Mouse (Mus musculus) intestine, embryonic 16.5 days (tissue): ENCODE results near the gene Clec10a. TPM values are rescaled to one million over a fixed set of nuclear protein-coding genes. Genes with fewer than 3 reads are reported as not detected.

Experiments used
- ATAC-seq: fragments of 200-750 bp; cut with Nextera tagmentation; 2 replicates; pipeline ENCODE4 v1.8.0; 2017; ENCODE audit warnings: moderate TSS enrichment, moderate library complexity
- H3K27ac ChIP-seq: fragments of 300-500 bp; sonication (generic); 2 replicates; pipeline ENCODE4 v1.5.1; 2014; ENCODE audit warnings: mild to moderate bottlenecking, low read length
- H3K27me3 ChIP-seq: fragments of 300-500 bp; sonication (generic); replicated peaks from 2 replicates; pipeline ENCODE4 v1.6.1; 2014; ENCODE audit warnings: low read length, control low read depth, mixed read lengths; ENCODE audit not compliant: control insufficient read depth, insufficient read depth
- H3K36me3 ChIP-seq: fragments of 300-500 bp; sonication (generic); 2 replicates; pipeline ENCODE4 v1.6.1; 2014; ENCODE audit warnings: low read length, control low read depth; ENCODE audit not compliant: control insufficient read depth, insufficient read depth
- H3K4me1 ChIP-seq: fragments of 300-500 bp; sonication (generic); 2 replicates; pipeline ENCODE4 v1.6.1; 2014; ENCODE audit warnings: low read length, control low read depth, mixed read lengths; ENCODE audit not compliant: control insufficient read depth, insufficient read depth
- H3K4me2 ChIP-seq: fragments of 300-500 bp; sonication (generic); 2 replicates; pipeline ENCODE4 v1.6.1; 2014; ENCODE audit warnings: low read depth, low read length, control low read depth
- H3K4me3 ChIP-seq: fragments of 300-500 bp; sonication (generic); 2 replicates; pipeline ENCODE4 v1.5.1; 2014; ENCODE audit warnings: mild to moderate bottlenecking, low read length
- H3K9ac ChIP-seq: fragments of 300-500 bp; sonication (generic); 2 replicates; pipeline ENCODE4 v1.6.1; 2014; ENCODE audit warnings: low read depth, low read length
- H3K9me3 ChIP-seq: fragments of 300-500 bp; sonication (generic); 2 replicates; pipeline ENCODE4 v1.6.1; 2016; ENCODE audit warnings: low read length, control low read depth; ENCODE audit not compliant: control insufficient read depth
- WGBS: fragments of 180-500 bp; shearing (Covaris S2); extraction: QIAGEN DNeasy Blood & Tissue Kit; methylation state at CpG from one replicate; pipeline ENCODE4 v1.1.7; 2014; 5-methylcytosine and 5-hydroxymethylcytosine counted together
- polyA plus RNA-seq: library from polyadenylated mRNA; unstranded; fragments of >200 nt; fragmentation: Nextera tagmentation; extraction: Ambion mirVana; gene quantifications from 2 replicates; pipeline ENCODE4 v1.2.1, GENCODE M21; 2015

Gene Clec10a
- polyA plus RNA-seq, 1 experiment from 2014 or later: 1.7 TPM

DNA sequence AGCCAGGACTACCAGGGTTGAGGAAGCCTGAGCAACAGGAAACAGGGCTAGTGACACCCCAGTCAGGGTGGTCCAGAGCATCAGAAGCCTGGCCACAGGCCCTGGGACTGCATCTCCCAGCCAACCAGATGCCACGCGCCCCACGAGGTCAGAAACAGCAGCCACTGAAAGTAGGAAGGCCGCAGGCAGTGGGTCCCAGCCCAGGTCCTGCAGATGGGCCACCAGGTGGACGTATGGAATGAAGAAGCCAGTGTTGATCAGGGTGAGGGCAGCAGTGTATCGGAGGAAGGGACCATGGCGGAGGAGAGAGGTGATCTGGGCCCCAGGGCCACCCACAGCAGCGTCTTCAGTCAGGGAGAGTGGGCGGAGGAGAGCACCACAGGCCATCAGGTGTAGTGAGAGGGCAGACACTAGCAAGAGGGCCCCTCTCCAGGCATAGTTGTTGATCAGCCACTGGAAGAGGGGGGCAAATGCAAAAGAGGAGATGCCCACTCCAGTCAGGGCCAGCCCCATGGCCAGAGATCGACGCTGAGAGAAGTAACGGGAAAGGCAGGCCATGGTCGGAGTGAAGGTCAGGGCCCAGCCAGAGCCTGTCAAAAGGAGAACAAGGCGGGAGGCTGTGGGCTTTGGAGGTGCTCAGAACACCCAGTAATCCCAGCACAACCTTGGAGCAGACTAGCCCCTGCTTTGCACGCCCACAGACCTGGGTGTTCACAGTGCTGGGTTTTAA, 62.9 kb downstream of the Clec10a start:
- Histone ChIP-seq H3K4me2 (peak overlapping the region; percentile 93; the same call in 1 of the 2 replicates), H3K36me3 (no peaks in the 10 kb centered on the region), H3K27ac (no peak overlapping the region), H3K4me1 (peaks cover 31% of the 10 kb centered on the region), H3K4me3 (peak overlapping the region; percentile 68; the same call in 1 of the 2 replicates), H3K27me3 (peaks cover 23% of the 10 kb centered on the region), H3K9ac (peak overlapping the region; percentile 27), H3K9me3 (no peaks in the 10 kb centered on the region)
- WGBS: 81% methylated on average over 15 of the region's 15 CpGs
- ATAC-seq: no peak

GRCm38 (mm10) chr11:70219873-70220272, 63.9 kb downstream of the Clec10a start:
- no peaks in the 10 kb centered on the region for H3K9me3 ChIP-seq
- H3K4me2 ChIP-seq: peak overlapping the region; percentile 93
- 51% methylated on average over 7 of the region's 7 CpGs for WGBS
- peak overlapping the region; percentile 68 for H3K4me3 ChIP-seq
- H3K27ac ChIP-seq: peak overlapping the region; percentile 94; the same call in 1 of the 2 replicates
- H3K4me1 ChIP-seq: peaks cover 23% of the 10 kb centered on the region
- H3K36me3 ChIP-seq: no peaks in the 10 kb centered on the region
- H3K27me3 ChIP-seq: peaks cover 15% of the 10 kb centered on the region
- peak overlapping the region; percentile 83 for H3K9ac ChIP-seq
- no peak for ATAC-seq

- H3K36me3 ChIP-seq: no peaks in the 10 kb centered on the region
- H3K9ac ChIP-seq: peak overlapping the region; percentile 83
- peak overlapping the region; percentile 94 for H3K27ac ChIP-seq
- no peak for ATAC-seq
- H3K4me3 ChIP-seq: peak overlapping the region; percentile 68
- H3K4me1 ChIP-seq: peaks cover 22% of the 10 kb centered on the region
- H3K4me2 ChIP-seq: peak overlapping the region; percentile 93
- 1% methylated on average over 24 of the region's 24 CpGs for WGBS
- peaks cover 10% of the 10 kb centered on the region for H3K27me3 ChIP-seq
- no peaks in the 10 kb centered on the region for H3K9me3 ChIP-seq
Observed at GRCm38 (mm10) chr11:70220323-70220722, 64.3 kb downstream of the Clec10a start.

Other genes starting within 250 kb of the Clec10a start
- 60.0 and 63.8 TPM in 2 replicates for gene Gps2, start 242.3 kb upstream of the Clec10a start, polyA plus RNA-seq
- 1,478 and 1,683 TPM in 2 replicates for gene Eif5a, start 234.2 kb upstream of the Clec10a start, polyA plus RNA-seq
- gene Ybx2, start 220.4 kb upstream of the Clec10a start, polyA plus RNA-seq: 1.3 and 2.1 TPM in 2 replicates
- gene Slc2a4, start 208.0 kb upstream of the Clec10a start, polyA plus RNA-seq: 21.5 and 22.6 TPM in 2 replicates
- 1,377 and 1,415 TPM in 2 replicates for gene Cldn7, start 191.4 kb upstream of the Clec10a start, polyA plus RNA-seq
- 20.7 and 20.9 TPM in 2 replicates for gene Ctdnep1, start 175.0 kb upstream of the Clec10a start, polyA plus RNA-seq
- gene Elp5, start 173.7 kb upstream of the Clec10a start, polyA plus RNA-seq: 92.6 and 106 TPM in 2 replicates
- 639 and 679 TPM in 2 replicates for gene Gabarap, start 165.1 kb upstream of the Clec10a start, polyA plus RNA-seq
- 49.7 and 53.1 TPM in 2 replicates for gene Phf23, start 160.4 kb upstream of the Clec10a start, polyA plus RNA-seq
- gene Dvl2, start 155.6 kb upstream of the Clec10a start, polyA plus RNA-seq: 23.8 and 26.0 TPM in 2 replicates
- 172 and 189 TPM in 2 replicates for gene Acadvl, start 140.8 kb upstream of the Clec10a start, polyA plus RNA-seq
- gene Dlg4, start 139.3 kb upstream of the Clec10a start, polyA plus RNA-seq: 5.1 and 6.1 TPM in 2 replicates
- gene Asgr1, start 102.1 kb upstream of the Clec10a start, polyA plus RNA-seq: 0.17 and 0.31 TPM in 2 replicates
- gene Asgr2, start 63.6 kb upstream of the Clec10a start, polyA plus RNA-seq: 0.44 and 0.57 TPM in 2 replicates
- gene Mgl2, start 25.9 kb upstream of the Clec10a start, polyA plus RNA-seq: 0.56 and 0.66 TPM in 2 replicates
- 2.7 TPM in 2 replicates for gene Slc16a11, start 56.6 kb downstream of the Clec10a start, polyA plus RNA-seq
- gene Slc16a13, start 64.9 kb downstream of the Clec10a start, polyA plus RNA-seq: 15.9 and 18.0 TPM in 2 replicates
- 10.3 and 10.4 TPM in 2 replicates for gene Bcl6b, start 73.6 kb downstream of the Clec10a start, polyA plus RNA-seq
- 118 and 129 TPM in 2 replicates for gene 0610010K14Rik, start 81.7 kb downstream of the Clec10a start, polyA plus RNA-seq
- gene Gm21988, start 83.6 kb downstream of the Clec10a start, polyA plus RNA-seq: 9.9 and 10.7 TPM in 2 replicates
- 269 and 308 TPM in 2 replicates for gene Rnasek, start 83.6 kb downstream of the Clec10a start, polyA plus RNA-seq
- 1.5 and 1.8 TPM in 2 replicates for gene Alox12, start 99.2 kb downstream of the Clec10a start, polyA plus RNA-seq
- gene Alox12e, start 166.4 kb downstream of the Clec10a start, polyA plus RNA-seq: 0.13 TPM in 1 of 2 replicates, not detected in the other
- 0.64 and 1.1 TPM in 2 replicates for gene Alox15, start 195.8 kb downstream of the Clec10a start, polyA plus RNA-seq